Mouse (Mus musculus) kidney, embryonic 14.5 days (tissue): Measurements from ENCODE around the gene Cyp2a5. TPM values are rescaled to one million over a fixed set of nuclear protein-coding genes. Genes with fewer than 3 reads are reported as not detected.
"Not testable (repeated sequence)": the region's sequence is repeated elsewhere in the genome, so short reads cannot be mapped to it uniquely, and the experiment has no call there.

ENCODE experiments used
- ATAC-seq: fragments of 200-750 bp; cut with Nextera tagmentation; 2 replicates; pipeline ENCODE4 v1.8.0; 2017; ENCODE audit warnings: moderate number of reproducible peaks, mild to moderate bottlenecking, moderate TSS enrichment, moderate library complexity; ENCODE audit not compliant: low FRiP score, low TSS enrichment
- H3K27ac ChIP-seq: fragments of 300-500 bp; sonication (generic); 2 replicates; pipeline ENCODE4 v1.5.1; 2014; ENCODE audit warnings: low read depth, mild to moderate bottlenecking, low read length, moderate library complexity, mixed read lengths
- H3K27me3 ChIP-seq: fragments of 300-500 bp; sonication (generic); 2 replicates; pipeline ENCODE4 v1.6.1; 2014; ENCODE audit warnings: mild to moderate bottlenecking, low read length; ENCODE audit not compliant: control insufficient read depth, insufficient read depth
- H3K36me3 ChIP-seq: fragments of 300-500 bp; sonication (generic); 2 replicates; pipeline ENCODE4 v1.6.1; 2014; ENCODE audit warnings: low read length, mixed read lengths; ENCODE audit not compliant: control insufficient read depth, insufficient read depth
- H3K4me1 ChIP-seq: fragments of 300-500 bp; sonication (generic); 2 replicates; pipeline ENCODE4 v1.6.1; 2014; ENCODE audit warnings: low read length, mixed read lengths; ENCODE audit not compliant: control insufficient read depth, insufficient read depth
- H3K4me2 ChIP-seq: fragments of 300-500 bp; sonication (generic); replicated peaks from 2 replicates; pipeline ENCODE4 v1.6.1; 2014; ENCODE audit warnings: low read depth, mild to moderate bottlenecking, low read length
- H3K4me3 ChIP-seq: fragments of 300-500 bp; sonication (generic); 2 replicates; pipeline ENCODE4 v1.5.1; 2014; ENCODE audit warnings: mild to moderate bottlenecking, low read length
- H3K9ac ChIP-seq: fragments of 300-500 bp; sonication (generic); 2 replicates; pipeline ENCODE4 v1.6.1; 2014; ENCODE audit warnings: low read depth, mild to moderate bottlenecking, low read length, moderate library complexity
- H3K9me3 ChIP-seq: fragments of 300-500 bp; sonication (generic); 2 replicates; pipeline ENCODE4 v1.6.1; 2016; ENCODE audit warnings: low read length; ENCODE audit not compliant: control insufficient read depth
- WGBS: fragments of 180-500 bp; shearing (Covaris S2); extraction: QIAGEN DNeasy Blood & Tissue Kit; methylation state at CpG from one replicate; pipeline ENCODE4 v1.1.7; 2014; 5-methylcytosine and 5-hydroxymethylcytosine counted together
- polyA plus RNA-seq: library from polyadenylated mRNA; unstranded; fragments of >200 nt; fragmentation: Nextera tagmentation; extraction: Ambion mirVana; gene quantifications from 2 replicates; pipeline ENCODE4 v1.2.1, GENCODE M21; 2014

Gene Cyp2a5
- polyA plus RNA-seq, 1 experiment from 2014 or later, result not detected

GRCm38 (mm10) chr7:26850063-26850462 lies 15.0 kb downstream of the Cyp2a5 start:
- not testable (repeated sequence) for H3K4me2 ChIP-seq, H3K27ac ChIP-seq, H3K4me1 ChIP-seq, ATAC-seq, H3K27me3 ChIP-seq, H3K9ac ChIP-seq, H3K9me3 ChIP-seq, H3K4me3 ChIP-seq, H3K36me3 ChIP-seq

DNA sequence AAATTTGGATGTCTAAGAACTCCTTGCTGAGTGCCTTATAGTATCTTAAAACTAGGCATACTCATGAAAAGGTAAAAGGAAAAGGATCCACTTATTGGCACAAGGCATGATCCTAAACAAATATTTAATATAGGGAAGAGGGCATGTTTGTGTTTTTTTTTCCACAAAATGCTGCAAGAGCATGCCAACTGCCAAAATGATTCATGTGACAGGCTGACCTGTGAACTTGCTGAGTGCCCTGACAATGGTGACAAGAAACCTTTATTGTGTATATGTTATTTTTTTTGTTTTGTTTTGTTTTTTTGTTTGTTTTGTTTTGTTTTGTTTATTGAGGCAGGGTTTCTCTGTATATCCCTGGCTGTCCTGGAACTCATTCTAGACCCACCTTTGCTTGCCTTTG lies 43.5 kb downstream of the Cyp2a5 start:
- H3K27ac ChIP-seq, ATAC-seq, H3K4me2 ChIP-seq, H3K9me3 ChIP-seq, H3K9ac ChIP-seq, H3K36me3 ChIP-seq, H3K4me3 ChIP-seq, H3K4me1 ChIP-seq, H3K27me3 ChIP-seq: not testable (repeated sequence)

- H3K4me2 ChIP-seq, H3K27me3 ChIP-seq, H3K27ac ChIP-seq, H3K4me3 ChIP-seq, H3K9ac ChIP-seq, ATAC-seq, H3K4me1 ChIP-seq, H3K9me3 ChIP-seq, H3K36me3 ChIP-seq: not testable (repeated sequence)
- WGBS, result 90% methylated on average over 2 of the region's 3 CpGs
Observed at GRCm38 (mm10) chr7:26880600-26880999, 45.5 kb downstream of the Cyp2a5 start.

Other genes with a start within 250 kb of the Cyp2a5 start
- not detected in 2 replicates for gene Vmn1r185, start 216.8 kb upstream of the Cyp2a5 start, polyA plus RNA-seq
- gene Cyp2b23, start 148.9 kb upstream of the Cyp2a5 start, polyA plus RNA-seq, result not detected in 2 replicates
- gene Cyp2b19, start 78.2 kb upstream of the Cyp2a5 start, polyA plus RNA-seq, result not detected in 2 replicates
- not detected in 2 replicates for gene Cyp2g1, start 26.4 kb upstream of the Cyp2a5 start, polyA plus RNA-seq
- not detected in 2 replicates for gene Cyp2a22, start 104.1 kb downstream of the Cyp2a5 start, polyA plus RNA-seq
- gene Cyp2a12, start 193.8 kb downstream of the Cyp2a5 start, polyA plus RNA-seq, result not detected in 2 replicates